Mouse (Mus musculus): ENCODE results near the gene Gemin6.
"Not testable (repeated sequence)": the region's sequence is repeated elsewhere in the genome, so short reads cannot be mapped to it uniquely, and the experiment has no call there.

Gemin6 gene

DNA sequence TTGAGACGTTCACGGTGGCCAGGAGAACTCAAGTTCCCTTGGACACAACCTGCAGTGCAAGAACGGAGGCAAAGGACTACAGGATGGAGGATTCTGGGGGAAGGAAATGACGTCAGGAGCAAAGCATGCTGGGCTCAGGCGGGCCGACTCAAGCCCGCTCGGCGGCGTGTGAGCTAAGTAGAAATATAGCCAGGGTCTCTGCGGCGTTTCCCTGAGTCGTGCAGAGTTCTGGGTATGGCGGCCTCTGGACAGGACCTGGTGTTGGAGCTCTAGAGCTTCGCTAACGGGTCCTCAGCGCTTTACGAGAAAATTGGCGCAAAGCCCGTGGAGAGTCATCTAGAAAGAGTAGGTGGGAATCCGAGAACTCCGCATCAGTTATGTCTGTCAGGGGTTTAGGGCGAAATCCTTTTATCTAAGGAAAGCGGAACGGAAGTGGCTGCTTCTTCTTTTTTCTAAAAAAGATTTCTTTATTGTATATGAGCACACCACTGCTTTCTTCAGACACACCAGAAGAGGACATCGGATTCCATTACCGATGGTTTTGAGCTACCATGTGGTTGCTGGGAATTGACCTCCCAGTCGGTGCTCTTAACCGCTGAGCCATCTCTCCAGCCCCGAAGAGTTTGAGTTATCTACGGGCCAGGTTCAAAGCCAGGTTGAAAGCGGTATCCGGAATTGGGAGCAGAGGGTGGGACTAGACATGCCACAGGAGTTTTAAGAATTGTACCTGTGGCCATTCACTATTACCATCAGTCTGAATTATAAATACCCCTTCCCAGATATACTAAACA lies at the start of gene Gemin6:
Gemin6 (plus strand) TSS at position 116 of the 791 bp plus-strand sequence.
- peak; percentile 68 to 76 for DNase-seq (ENCODE audit: low read depth in 2 of 2, low spot score in 2 of 2)

DNA sequence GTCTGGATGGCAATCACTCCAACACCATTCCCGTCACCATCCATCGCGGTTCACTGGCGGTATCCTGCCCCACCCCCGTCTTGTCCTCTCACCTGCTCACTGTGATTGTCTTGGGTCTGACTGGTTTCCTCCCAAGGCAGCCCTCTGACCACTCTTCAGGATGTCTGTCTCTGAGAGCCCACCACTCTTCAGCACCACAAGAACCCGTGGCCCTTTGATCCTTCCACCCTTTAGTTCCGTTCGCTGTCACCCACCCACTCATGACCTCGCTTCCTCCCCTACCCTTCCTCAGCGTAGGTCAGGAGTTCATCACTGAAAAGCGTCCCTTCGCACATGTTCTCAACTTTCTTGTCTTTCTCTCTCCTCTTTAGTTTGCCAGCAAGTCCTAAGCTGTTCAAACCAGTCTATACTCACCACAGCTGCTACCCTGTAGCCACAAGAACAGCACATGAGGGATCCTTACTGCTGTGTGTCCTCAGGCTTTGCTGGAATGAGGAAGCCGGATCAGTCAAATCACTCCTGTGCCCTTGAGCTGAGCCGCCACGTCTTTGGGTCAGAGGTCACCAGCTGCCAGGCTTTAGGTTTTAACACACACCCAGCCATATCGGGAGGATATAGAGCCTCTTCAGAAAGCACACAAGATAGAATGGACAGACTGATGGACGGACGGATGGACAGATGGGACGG lies 49.4 kb upstream of the Gemin6 start:
- DNase-seq (ENCODE audit: low read depth in 2 of 2, low spot score in 2 of 2), result peak; percentile 9 to 22

DNA sequence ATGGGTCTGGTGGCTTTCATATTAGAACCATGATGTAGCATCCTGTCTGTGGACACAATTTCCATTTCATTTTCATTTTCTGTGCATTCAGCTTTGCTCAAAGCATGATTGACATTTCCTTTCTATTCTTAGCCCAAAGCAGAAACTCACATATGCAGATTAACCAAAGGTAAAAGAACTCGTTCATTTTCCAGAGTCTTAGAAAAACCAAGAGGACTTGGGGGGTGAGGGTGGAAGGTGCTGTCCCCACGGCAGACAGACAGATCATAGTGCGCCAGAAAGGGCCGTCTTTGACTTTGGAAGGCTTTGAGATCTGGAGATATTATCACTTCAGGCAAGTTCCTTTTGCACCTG lies 48.9 kb upstream of the Gemin6 start:
- no peak for DNase-seq (ENCODE audit: low read depth in 2 of 2, low spot score in 2 of 2)

DNA sequence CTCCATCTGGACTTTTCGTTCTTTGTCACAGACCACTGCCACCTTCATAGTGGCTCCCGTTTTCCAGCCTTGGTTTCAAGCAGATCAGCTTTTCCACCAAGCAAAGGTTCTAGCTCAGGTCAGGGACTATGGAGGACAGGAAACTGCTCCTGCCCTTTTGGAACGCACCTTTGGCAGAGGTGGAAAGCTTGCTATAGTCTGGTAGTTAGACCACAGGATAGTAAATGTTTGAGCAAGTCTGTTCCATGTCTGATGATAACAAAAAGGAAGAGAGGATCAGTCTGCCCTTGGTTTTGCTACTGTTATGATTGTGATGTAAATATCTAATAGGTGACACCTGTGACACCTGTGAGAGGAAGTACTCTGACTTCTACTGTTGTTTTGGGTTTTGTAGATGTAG lies 48.3 kb upstream of the Gemin6 start:
- DNase-seq (ENCODE audit: low read depth in 2 of 2, low spot score in 2 of 2), result no peak

- DNase-seq (ENCODE audit: low read depth in 2 of 2, low spot score in 2 of 2), result not testable (repeated sequence)
These were observed 45.4 kb upstream of the Gemin6 start for GRCm38 (mm10) chr17:80178846-80179245.

DNA sequence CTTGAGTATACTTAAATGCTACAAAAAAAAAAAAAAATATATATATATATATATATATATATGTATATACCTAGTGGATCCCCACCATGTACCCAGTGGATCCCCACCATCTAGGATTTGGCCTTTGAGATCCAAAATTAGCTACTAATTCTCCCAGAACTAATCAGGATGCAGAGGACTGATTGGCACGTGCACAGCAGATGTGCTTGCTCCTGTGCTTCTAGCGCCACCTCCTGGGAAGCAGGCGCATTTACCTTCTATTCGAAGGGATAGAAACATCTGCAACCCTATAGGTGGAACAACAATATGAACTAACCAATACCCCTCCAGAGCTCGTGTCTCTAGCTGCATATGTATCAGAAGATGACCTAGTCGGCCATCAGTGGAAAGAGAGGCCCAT lies 44.3 kb upstream of the Gemin6 start:
- peak; percentile 57 to 66 for DNase-seq (ENCODE audit: low read depth in 2 of 2, low spot score in 2 of 2)

DNA sequence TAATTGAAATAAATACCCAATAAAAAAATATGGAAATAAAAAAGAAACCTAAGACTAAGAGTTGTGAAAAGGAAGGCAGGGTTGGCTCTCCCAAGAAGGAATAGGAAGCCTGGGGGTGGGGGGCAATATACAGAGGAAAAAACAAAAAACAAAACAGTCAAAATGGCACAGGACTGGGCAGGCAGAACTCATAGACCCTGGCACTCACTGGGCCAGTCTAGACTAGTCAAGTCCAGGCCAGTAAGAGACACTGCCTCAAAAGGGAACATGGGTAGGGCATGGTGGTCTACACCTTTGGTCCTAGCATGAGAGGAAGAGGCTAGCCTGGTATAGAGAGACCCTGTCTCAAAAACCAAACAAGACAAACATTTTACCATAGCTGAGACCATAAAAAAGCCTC lies 43.8 kb upstream of the Gemin6 start:
- no peak for DNase-seq (ENCODE audit: low read depth in 2 of 2, low spot score in 2 of 2)

DNA sequence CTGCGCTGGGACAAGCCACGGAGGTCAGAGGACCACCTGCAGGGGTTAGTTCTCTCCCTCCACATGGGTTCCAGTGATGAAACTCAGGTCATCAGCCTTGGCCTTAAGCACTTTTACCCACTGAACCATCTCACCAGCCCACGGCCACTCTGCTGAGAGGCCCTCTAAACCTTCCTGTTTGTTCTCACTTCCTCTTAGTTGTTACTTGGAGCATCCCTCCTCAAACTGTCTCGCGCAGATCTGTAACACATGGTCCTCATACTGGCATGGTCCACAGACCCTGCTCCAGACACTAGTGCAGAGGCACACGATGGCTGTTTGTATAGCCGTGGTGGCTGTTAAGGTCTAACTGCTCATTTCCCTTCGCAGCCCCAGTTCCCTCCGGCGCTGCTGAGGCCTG lies 40.6 kb upstream of the Gemin6 start:
- DNase-seq (ENCODE audit: low read depth in 2 of 2, low spot score in 2 of 2), result no peak

GRCm38 (mm10) chr17:80193075-80193474 lies 31.2 kb upstream of the Gemin6 start:
- no peak for DNase-seq (ENCODE audit: low read depth in 2 of 2, low spot score in 2 of 2)

DNA sequence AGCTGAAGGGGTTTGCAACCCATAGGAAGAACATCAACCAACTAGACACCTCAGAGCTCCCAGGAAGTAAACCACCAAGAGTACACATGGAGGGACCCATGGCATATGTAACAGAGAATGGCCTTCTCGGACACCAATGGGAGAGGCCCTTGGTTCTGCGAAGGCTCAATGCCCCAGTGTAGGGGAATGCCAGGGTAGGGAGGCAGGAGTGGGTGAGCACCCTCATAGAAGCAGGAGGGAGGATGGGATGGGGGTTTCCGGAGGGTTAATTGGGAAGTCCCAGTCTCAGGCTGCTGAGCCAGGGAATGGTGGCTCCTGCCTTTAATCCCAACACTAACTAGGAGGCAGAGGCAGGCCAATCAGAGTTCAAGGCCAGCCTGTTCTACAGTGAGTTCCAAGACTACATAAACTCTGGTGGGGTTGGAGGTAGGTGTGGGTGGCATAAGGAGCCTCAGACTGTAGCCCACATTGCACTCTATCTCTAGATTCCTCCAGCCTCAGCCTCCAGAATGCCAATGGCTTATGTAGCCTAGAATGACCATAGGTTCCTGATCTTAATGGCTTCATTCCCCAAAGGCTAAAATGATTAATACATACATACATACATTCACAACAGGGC lies 25.0 kb upstream of the Gemin6 start:
- DNase-seq (ENCODE audit: low read depth in 2 of 2, low spot score in 2 of 2), result no peak

- no peak for DNase-seq (ENCODE audit: low read depth in 2 of 2, low spot score in 2 of 2)
These were observed 18.6 kb upstream of the Gemin6 start for GRCm38 (mm10) chr17:80205657-80206056.

- peak in 1 of 2 experiments; percentile 9 for DNase-seq (ENCODE audit: low read depth in 2 of 2, low spot score in 2 of 2)
These were observed 18.0 kb upstream of the Gemin6 start for GRCm38 (mm10) chr17:80206301-80206670.

- peak; percentile 99 to 100 for DNase-seq (ENCODE audit: low read depth in 2 of 2, low spot score in 2 of 2)
These were observed 17.3 kb upstream of the Gemin6 start, which contains the start of the genes Srsf7 and Ttc39d for GRCm38 (mm10) chr17:80206671-80207581. Gene Srsf7 (minus strand): TSS chr17:80207307. Gene Ttc39d (plus strand): TSS chr17:80207460.

GRCm38 (mm10) chr17:80213998-80214397 lies 10.2 kb upstream of the Gemin6 start:
- not testable (repeated sequence) for DNase-seq (ENCODE audit: low read depth in 2 of 2, low spot score in 2 of 2)

DNA sequence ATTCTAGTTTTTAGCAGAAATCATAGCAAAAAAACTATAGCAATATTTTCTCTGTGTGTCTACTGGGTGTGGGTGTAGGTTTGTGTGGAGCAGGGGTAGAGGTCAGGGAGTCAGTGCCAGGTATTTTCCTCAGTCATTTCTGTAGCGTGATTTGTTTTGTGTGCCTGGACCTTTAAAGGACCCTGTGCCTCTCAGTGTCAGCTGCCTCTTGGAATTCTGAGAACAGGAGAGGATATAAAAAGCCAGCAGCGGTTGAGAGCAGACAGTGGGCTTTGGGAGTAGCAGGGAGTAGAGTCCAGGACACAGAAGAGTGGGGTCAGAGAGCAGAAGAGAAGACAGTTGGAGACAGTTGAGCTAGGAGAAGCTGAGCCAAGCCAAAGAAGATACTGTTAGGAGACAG lies 4.1 kb upstream of the Gemin6 start:
- DNase-seq (ENCODE audit: low read depth in 2 of 2, low spot score in 2 of 2), result no peak

- DNase-seq (ENCODE audit: low read depth in 2 of 2, low spot score in 2 of 2), result no peak
These were observed 3.0 kb upstream of the Gemin6 start for GRCm38 (mm10) chr17:80221202-80221601.

DNA sequence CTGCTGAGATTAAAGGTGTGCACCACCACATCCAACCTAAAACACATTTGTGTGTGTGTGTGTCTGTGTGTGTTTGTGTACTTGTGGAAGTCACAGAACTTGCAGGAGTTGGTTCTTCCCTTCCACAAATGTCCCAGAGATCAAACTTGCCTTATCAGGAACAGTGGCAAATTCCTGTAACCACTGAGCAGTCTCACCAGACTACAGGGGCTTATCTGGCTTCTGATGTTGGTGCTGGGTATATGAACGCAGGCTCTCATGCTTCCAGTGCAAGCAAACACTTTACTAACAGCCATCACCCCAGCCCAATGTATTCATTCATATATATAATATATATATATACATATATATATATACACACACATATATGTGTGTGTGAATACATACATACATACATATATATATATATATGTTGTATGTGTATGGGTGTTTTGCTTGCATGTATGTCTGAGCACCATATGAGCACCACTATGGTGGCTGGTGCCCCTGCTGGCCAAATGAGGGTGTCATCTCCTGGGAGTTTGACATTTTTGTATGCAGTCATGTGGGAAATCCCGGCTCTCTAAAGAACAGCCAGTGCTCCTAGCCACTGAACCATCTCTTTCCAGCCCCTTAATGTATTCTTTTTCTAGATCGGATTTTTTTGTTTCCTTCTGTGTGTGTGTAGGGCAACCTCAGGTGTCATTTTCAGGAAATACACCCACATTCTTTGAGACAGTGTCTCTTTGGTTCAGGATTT lies 2.2 kb upstream of the Gemin6 start:
- peak; percentile 22 to 27 for DNase-seq (ENCODE audit: low read depth in 2 of 2, low spot score in 2 of 2)

GRCm38 (mm10) chr17:80223829-80224228 lies 412 bp upstream of the Gemin6 start:
- no peak for DNase-seq (ENCODE audit: low read depth in 2 of 2, low spot score in 2 of 2)

DNA sequence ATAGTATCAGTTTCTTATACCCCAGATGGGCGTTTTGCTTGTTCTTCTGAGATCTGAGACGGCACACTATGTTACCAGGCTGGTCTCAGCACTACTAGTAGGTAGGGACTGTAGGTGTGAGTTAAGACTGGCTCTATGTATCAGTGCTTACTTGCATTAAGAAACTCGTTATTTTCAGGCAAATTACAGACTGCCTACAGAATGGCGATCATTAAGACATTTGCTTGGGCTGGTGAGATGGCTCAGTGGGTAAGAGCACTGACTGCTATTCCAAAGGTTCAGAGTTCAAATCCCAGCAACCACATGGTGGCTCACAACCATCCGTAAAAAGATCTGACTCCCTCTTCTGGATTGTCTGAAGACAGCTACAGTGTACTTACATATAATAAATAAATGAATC lies 901 bp downstream of the Gemin6 start:
- not testable (repeated sequence) for DNase-seq (ENCODE audit: low read depth in 2 of 2, low spot score in 2 of 2)

DNA sequence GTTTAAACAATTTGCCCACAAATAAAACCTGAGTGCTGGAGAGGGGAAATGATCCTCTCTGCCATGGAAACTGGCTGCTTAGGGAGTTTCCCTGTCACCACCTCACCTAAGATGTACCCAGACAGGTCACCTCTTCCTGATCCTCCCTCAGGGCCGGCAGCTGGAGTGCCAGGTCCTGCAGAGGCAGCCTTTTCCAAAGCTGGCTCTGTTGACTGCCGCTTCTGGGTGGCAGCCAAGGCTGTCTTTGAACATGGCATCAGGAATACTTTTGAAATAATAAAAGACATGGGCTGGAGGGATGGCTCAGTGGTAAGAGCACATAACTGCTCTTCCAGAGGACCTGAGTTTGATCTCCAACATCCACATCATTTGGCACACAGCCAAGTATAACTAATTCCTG lies 5.2 kb downstream of the Gemin6 start:
- DNase-seq (ENCODE audit: low read depth in 2 of 2, low spot score in 2 of 2), result no peak

Data from CD8-positive naive resting alpha-beta T cell, adult 2 months (primary cell).